Mouse (Mus musculus): ENCODE measurements around the gene Rpl23. TPM values are rescaled to one million over a fixed set of nuclear protein-coding genes. Genes with fewer than 3 reads are reported as not detected.

Gene Rpl23
- polyA plus RNA-seq, 1 experiment from 2014 or later: 363 TPM

DNA sequence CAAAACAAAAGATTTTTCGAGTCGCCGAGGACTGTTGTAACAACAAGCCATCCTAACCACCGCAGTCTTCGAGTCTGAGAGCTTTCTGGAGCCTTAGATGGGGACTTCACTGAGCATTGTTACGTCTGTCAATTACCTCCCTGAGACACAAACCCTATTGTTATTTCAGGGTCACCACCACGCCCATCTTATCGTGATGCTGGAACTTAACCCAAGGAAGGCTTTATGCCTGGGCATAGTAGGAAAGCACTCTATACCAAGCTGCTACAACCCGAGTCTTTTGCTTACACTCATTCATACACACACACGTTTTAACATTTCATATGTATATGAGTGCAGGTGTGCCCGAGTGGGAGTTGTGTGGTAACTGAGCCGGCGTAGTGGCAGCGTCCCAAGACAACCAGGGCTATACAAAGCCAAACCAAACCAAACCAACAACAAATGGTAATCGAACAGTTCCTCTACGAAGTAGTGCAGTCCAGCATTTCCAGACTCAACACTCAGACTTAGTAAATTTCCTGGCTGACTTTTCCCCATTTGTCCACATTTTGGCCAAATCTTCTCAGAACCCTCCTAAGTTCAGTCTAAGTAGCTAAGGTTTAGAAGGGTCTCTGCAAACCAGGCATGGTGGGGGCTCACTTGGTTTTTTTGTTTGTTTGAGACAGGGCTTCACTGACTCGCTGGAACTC is 6.3 kb downstream of the Rpl23 start, which contains the start of gene 1700001P01Rik:
Gene 1700001P01Rik (minus strand): TSS at position 111 of the 689 bp plus-strand sequence.
- Histone ChIP-seq H3K27ac (no peak within 1 kb of the TSS), H3K4me3 (replicated peaks) (no peak within 1 kb of the TSS), H3K36me3 (peaks cover 60% of the 10 kb centered on the region), H3K9me3 (no peaks in the 10 kb centered on the region), H3K27me3 (no peaks in the 10 kb centered on the region), H3K9ac (replicated peaks) (no peak within 1 kb of the TSS), H3K4me1 (replicated peaks) (peaks cover 16% of the 10 kb centered on the region), H3K4me2 (replicated peaks) (no peak within 1 kb of the TSS)
- WGBS: 43% methylated on average over 17 of the region's 17 CpGs
- ATAC-seq: no peak

DNA sequence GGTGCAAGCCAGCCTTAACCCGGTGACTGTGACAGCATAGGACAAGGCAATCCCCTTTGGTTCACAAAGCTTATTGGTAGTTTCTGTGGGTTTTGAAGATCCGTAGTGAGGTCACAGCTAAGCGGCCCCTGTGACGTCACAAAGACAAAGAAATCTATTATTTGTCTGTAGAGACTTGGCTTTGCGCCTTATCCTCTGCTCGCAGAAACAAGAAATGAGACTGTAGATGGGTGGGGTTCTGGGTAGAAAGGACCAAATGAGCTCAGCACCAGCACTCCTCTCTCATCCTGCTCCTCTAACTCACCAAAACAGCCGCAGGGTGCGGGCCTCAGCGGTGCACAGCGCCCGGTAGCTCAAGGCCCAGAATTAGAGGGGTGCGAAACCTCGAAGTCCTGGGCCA is 7.1 kb downstream of the Rpl23 start:
- Histone ChIP-seq H3K9me3 (no peaks in the 10 kb centered on the region), H3K27me3 (no peaks in the 10 kb centered on the region), H3K4me3 (replicated peaks) (no peak overlapping the region), H3K4me2 (replicated peaks) (no peak overlapping the region), H3K27ac (no peak overlapping the region), H3K9ac (replicated peaks) (no peak overlapping the region), H3K4me1 (replicated peaks) (peaks cover 8% of the 10 kb centered on the region), H3K36me3 (peaks cover 53% of the 10 kb centered on the region)
- no peak for ATAC-seq
- WGBS: 81% methylated on average over 13 of the region's 13 CpGs

DNA sequence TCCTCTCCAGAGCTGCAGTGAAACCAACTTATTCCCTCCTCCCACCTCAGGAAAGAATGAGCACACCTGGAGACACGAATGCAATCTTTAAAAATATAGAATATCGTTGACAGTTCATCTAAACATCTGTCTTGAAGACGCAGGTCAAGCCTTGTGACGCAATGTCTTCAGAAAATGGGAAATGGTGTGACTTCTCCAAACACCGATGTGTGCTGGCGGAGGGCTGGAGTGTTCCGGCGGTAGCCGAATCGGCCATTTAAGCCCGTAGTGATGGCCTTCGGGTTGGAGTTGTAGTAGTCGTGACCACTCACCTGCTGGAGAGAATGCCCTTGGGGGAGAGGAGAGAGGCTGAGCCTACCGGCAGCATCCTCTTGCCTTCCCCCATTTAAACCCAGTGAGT is 10.8 kb downstream of the Rpl23 start:
- no peak for ATAC-seq
- Histone ChIP-seq H3K4me1 (replicated peaks) (peaks cover 4% of the 10 kb centered on the region; the same call in 1 of the 2 replicates), H3K9ac (replicated peaks) (no peak overlapping the region), H3K4me3 (replicated peaks) (no peak overlapping the region), H3K27ac (no peak overlapping the region), H3K36me3 (peaks cover 17% of the 10 kb centered on the region), H3K9me3 (no peaks in the 10 kb centered on the region), H3K4me2 (replicated peaks) (no peak overlapping the region), H3K27me3 (no peaks in the 10 kb centered on the region)
- 81% methylated on average over 14 of the region's 14 CpGs for WGBS

DNA sequence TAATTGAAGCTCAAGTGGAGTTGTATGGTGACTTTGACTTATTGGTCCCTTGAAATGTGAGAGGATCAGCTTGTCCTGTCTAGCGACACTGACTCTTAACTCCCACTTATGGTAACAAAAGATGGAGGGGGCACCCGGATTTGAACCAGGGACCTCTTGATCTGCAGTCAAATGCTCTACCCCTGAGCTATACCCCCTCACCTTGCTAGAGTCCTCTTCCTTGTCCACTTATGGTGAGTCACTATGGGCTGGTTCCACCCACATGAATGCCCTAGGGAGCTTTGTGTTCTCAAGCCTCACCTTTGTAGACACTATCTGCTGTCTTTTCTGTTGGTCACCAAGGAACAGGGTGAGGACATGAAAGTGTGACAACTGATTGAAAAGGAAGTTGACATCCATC is 12.5 kb downstream of the Rpl23 start:
- WGBS: 40% methylated on average over 2 of the region's 2 CpGs
- ATAC-seq: no peak
- no peaks in the 10 kb centered on the region for H3K9me3 ChIP-seq
- H3K9ac ChIP-seq (replicated peaks): no peak overlapping the region
- H3K4me3 ChIP-seq (replicated peaks): no peak overlapping the region
- H3K4me1 ChIP-seq (replicated peaks): peaks cover 17% of the 10 kb centered on the region
- H3K27me3 ChIP-seq: no peaks in the 10 kb centered on the region
- H3K27ac ChIP-seq: no peak overlapping the region
- H3K4me2 ChIP-seq (replicated peaks): no peak overlapping the region
- H3K36me3 ChIP-seq: no peaks in the 10 kb centered on the region

DNA sequence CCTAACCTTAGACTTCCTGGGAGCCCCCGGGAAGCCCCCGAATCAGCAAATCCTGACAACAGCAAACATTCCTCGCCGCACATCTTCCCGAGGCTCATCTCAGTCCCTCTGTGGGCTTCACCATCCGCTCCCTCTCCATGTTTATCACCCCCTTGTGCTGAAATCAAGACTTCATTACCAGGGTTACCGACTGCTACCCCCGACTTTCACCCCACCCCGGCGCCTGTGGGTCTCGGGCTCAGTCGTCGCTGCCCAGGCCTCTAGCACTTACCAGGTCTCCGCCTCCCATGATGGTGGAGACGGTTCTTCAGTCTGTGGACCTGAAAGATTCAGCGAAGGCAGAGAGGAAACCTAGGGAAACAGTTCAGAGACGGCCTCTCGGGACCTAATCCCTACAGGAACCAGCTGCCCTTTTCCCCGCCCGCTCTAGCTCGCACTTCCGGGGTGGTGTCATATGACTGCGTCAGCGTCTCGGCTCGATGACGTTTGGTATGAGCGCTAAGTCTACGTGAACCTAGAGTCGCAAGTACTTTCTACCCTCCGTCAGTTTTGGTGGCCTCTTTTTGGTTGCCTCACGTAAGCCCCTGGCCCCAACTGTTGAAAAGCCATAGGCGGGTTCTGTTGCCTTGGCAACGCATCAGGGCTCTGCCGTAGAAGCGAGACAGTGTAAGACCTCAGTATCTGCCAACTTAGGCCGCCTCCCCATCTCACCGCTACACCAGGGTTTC is 15.9 kb downstream of the Rpl23 start, which contains the start of gene Cwc25:
Gene Cwc25 (minus strand): TSS at position 403 of the 728 bp plus-strand sequence.
- peak within 1 kb of the TSS; percentile 94 for H3K4me3 ChIP-seq (replicated peaks)
- H3K27me3 ChIP-seq: no peaks in the 10 kb centered on the region
- peaks cover 22% of the 10 kb centered on the region for H3K4me1 ChIP-seq (replicated peaks)
- peak; percentile 96 for ATAC-seq
- H3K27ac ChIP-seq: peak within 1 kb of the TSS; percentile 90
- 2% methylated on average over 38 of the region's 38 CpGs for WGBS
- peak within 1 kb of the TSS; percentile 91 for H3K9ac ChIP-seq (replicated peaks)
- peak within 1 kb of the TSS; percentile 77 for H3K4me2 ChIP-seq (replicated peaks)
- no peaks in the 10 kb centered on the region for H3K9me3 ChIP-seq
- peaks cover 31% of the 10 kb centered on the region for H3K36me3 ChIP-seq

DNA sequence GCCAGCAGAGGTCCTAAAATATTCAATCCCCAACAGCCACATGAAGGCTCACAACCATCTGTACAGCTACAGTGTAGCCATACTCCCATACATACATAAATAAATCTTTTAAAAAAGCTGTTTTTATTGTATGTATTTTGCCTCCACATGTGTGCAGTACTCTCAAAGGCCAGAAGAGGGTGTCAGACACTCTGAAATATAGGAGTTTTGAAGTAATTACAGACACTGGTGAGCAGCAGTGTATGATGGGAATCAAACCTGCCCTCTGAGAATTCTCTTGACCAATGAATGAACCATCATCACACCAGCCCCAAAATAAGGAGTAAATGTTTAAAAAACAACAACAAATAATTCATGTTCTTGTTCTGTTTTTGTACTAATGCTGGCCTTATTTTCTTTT is 20.6 kb downstream of the Rpl23 start:
- peaks cover 63% of the 10 kb centered on the region for H3K36me3 ChIP-seq
- no peak overlapping the region for H3K9ac ChIP-seq (replicated peaks)
- no peak for ATAC-seq
- H3K9me3 ChIP-seq: no peaks in the 10 kb centered on the region
- H3K4me2 ChIP-seq (replicated peaks): no peak overlapping the region
- H3K27ac ChIP-seq: no peak overlapping the region
- peaks cover 18% of the 10 kb centered on the region for H3K4me1 ChIP-seq (replicated peaks)
- no peaks in the 10 kb centered on the region for H3K27me3 ChIP-seq
- H3K4me3 ChIP-seq (replicated peaks): no peak overlapping the region

DNA sequence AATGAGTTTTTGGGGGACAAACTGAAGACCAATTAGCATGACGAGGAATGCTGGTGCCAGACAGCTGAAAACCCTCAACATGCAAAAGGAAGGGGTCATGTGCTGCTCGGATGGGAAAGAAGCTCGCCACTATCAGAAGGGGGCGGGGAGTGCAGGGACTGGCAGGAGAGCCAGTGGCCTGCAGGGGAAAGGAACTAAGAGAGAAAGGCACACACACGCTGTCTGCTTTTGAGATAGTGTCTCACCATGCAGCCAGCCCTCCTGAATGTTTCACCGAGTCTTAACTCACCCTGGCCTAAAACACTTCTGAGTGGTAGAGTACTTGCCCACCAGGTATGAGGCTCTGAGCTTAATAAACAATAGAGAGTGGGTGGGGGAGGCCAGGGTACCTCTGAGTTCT is 23.3 kb downstream of the Rpl23 start:
- Histone ChIP-seq H3K9me3 (no peaks in the 10 kb centered on the region), H3K4me2 (replicated peaks) (no peak overlapping the region), H3K27ac (no peak overlapping the region), H3K9ac (replicated peaks) (no peak overlapping the region), H3K27me3 (no peaks in the 10 kb centered on the region), H3K4me3 (replicated peaks) (no peak overlapping the region), H3K4me1 (replicated peaks) (no peaks in the 10 kb centered on the region), H3K36me3 (peaks cover 81% of the 10 kb centered on the region)
- WGBS: 91% methylated on average over 6 of the region's 6 CpGs
- ATAC-seq: no peak

DNA sequence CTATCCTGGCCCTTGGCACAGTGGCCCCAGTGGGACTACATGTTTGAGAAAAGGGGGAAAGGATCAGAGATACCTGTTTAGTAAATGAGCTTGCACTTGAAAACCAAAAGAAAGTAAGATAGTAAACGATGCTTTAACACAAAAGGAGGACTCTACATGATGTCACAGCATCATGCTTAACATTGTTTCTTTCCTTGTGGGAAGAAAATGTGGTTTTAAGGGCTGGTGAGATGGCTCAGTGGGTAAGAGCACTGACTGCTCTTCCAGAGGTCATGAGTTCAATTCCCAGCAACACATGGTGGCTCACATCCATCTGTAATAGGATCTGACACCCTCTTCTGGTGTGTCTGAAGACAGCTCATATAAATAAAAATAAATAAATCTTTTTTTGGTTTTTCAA is 24.1 kb downstream of the Rpl23 start:
- WGBS: 88% methylated on average over 1 of the region's 1 CpGs
- Histone ChIP-seq H3K4me2 (replicated peaks) (no peak overlapping the region), H3K9me3 (no peaks in the 10 kb centered on the region), H3K27me3 (no peaks in the 10 kb centered on the region), H3K27ac (no peak overlapping the region), H3K4me1 (replicated peaks) (no peaks in the 10 kb centered on the region), H3K4me3 (replicated peaks) (no peak overlapping the region), H3K9ac (replicated peaks) (no peak overlapping the region), H3K36me3 (peaks cover 82% of the 10 kb centered on the region)
- ATAC-seq: no peak

DNA sequence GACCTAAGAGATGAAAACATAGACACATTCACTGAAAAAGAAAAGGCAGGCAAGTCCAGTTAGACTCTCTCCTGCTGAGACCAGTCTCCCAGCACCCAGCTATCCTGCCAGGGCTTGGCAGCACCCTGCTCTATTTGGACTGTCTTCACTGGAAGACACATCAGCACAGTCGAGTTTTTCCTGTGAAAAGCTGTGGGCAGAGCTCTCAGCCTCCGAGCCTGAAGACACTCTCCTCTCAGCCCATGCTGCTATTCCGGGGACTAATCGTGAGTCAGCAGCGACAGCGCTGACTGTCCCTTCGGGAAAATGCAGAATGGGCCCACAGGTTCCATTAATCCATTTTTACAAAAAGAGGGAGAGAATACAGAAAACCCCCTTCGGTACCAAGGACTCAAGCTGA is 29.0 kb downstream of the Rpl23 start:
- no peaks in the 10 kb centered on the region for H3K9me3 ChIP-seq
- H3K4me1 ChIP-seq (replicated peaks): no peaks in the 10 kb centered on the region
- peaks cover 90% of the 10 kb centered on the region for H3K36me3 ChIP-seq
- no peak for ATAC-seq
- WGBS: 93% methylated on average over 8 of the region's 8 CpGs
- H3K27me3 ChIP-seq: no peaks in the 10 kb centered on the region
- H3K9ac ChIP-seq (replicated peaks): no peak overlapping the region
- no peak overlapping the region for H3K27ac ChIP-seq
- H3K4me3 ChIP-seq (replicated peaks): no peak overlapping the region
- no peak overlapping the region for H3K4me2 ChIP-seq (replicated peaks)

DNA sequence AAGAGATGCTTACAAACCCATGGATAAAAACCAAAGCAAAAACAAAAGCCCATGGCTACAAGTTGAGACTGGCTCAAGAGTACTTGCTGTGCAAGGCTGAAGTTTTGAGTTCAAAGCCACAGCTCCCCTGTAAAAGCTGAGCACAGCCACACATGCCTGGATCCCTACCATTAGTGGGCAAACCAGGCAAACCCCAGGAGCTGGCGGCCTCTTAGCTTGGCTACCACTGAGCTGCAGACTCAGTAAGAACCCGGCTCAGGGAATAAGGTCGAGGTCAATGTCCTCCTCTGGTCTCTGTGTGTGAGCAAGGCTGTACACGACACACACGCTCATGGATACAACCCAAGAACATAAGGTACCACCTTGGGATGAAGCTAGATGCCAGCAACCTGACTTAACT is 33.7 kb downstream of the Rpl23 start:
- Histone ChIP-seq H3K36me3 (peaks cover 70% of the 10 kb centered on the region), H3K27ac (no peak overlapping the region), H3K9me3 (no peaks in the 10 kb centered on the region), H3K9ac (replicated peaks) (no peak overlapping the region), H3K27me3 (no peaks in the 10 kb centered on the region), H3K4me2 (replicated peaks) (no peak overlapping the region), H3K4me3 (replicated peaks) (no peak overlapping the region), H3K4me1 (replicated peaks) (peaks cover 4% of the 10 kb centered on the region)
- 96% methylated on average over 5 of the region's 5 CpGs for WGBS
- ATAC-seq: no peak

DNA sequence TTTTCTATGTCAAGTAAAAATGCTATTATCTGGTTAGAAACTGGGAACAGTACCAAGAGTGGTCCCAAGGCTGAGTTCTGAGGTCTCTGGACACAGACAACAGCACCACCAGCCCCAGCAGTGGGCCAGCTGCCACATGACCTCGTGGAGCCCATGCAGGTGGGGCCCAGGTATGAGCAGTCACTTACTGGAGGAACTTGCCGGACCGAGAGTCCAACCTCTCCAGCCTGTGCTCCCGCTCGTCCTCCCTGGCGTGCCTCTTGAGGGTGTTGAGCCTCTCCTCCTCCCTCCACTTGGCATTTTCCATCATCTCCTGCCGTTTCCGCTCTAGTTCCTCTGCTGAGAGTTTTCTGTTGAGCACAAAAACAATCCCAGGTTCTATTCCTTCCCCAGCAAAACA is 34.5 kb downstream of the Rpl23 start:
- Histone ChIP-seq H3K9ac (replicated peaks) (no peak overlapping the region), H3K27ac (no peak overlapping the region), H3K9me3 (no peaks in the 10 kb centered on the region), H3K27me3 (no peaks in the 10 kb centered on the region), H3K4me1 (replicated peaks) (peaks cover 11% of the 10 kb centered on the region), H3K4me2 (replicated peaks) (no peak overlapping the region), H3K4me3 (replicated peaks) (no peak overlapping the region), H3K36me3 (peaks cover 62% of the 10 kb centered on the region)
- WGBS: 95% methylated on average over 8 of the region's 8 CpGs
- no peak for ATAC-seq

DNA sequence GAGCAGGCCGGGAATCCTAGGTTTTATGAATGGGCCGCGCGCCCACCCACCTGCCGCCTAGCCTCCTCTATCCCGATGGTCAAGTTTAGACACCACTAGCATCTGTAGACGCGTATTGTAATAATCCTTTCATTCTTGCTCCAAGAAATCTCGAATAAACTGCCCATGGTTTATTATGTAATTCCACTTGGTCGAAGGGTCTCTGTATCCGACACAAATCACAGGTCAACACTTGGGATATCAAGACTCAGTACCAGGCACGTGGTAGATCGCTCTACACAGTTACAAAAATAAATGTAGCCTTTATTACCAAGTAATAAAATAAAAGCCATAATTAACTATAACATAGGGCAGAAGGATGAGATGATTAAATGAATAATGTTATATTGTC is 36.9 kb downstream of the Rpl23 start:
- H3K27ac ChIP-seq: no peak overlapping the region
- H3K9ac ChIP-seq (replicated peaks): no peak overlapping the region
- H3K27me3 ChIP-seq: no peaks in the 10 kb centered on the region
- H3K4me1 ChIP-seq (replicated peaks): peaks cover 30% of the 10 kb centered on the region
- H3K9me3 ChIP-seq: no peaks in the 10 kb centered on the region
- peaks cover 40% of the 10 kb centered on the region for H3K36me3 ChIP-seq
- no peak for ATAC-seq
- whole genome bisulfite sequencing: 11% methylated on average over 13 of the region's 13 CpGs
- H3K4me3 ChIP-seq (replicated peaks): peak overlapping the region; percentile 79
- H3K4me2 ChIP-seq (replicated peaks): peak overlapping the region; percentile 46
